8 mouse cellular contexts compared by ENCODE assay signal in the genomic region with DNA sequence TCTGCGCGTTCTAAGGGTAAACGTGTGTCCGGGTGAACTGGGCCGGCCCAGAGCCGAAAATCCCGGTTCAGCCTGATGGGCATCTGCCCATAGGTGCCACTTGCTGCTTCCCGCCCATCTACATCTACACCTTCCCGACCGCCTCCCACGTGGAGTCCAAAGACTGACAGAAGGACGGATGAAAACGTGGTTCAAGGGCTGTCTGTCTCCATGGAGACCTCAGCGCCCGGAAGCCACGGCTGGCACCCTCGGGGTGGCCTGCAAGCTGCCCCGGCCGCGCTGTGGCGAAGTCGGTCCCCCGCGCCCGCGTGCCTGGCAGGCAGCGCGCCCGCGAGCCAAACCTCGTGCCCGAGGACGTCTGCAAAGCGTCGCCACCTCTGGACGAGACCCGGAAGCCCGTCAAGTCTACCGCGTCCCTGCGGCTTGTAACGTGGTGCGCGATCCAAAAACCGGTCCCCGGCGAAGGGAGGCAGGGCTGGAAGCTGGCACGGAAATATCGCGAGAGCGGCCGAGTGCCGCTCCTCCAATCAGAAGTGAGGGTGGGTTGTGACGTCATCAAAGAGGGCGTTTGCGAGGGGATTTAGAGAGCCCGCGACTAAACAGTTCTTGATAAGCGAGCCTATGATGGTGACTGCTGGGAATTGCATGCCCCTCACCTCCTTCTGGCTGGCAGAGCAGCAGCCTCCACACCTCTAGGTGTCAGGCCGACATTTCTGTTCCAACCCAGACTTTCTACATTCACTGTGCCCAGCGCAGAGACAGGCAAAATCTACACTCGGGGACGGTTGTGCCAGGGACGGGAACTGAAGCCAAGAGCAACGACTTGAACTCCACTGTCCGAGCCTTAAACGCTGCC. TPM values are rescaled to one million over a fixed set of nuclear protein-coding genes. Genes with fewer than 3 reads are reported as not detected.
DNase-seq lines count a peak whose midpoint lies in the region; ATAC-seq and TF ChIP-seq lines count a peak whose summit lies in the region.

A gene (minus strand): TSS at position 453 of the 856 bp plus-strand sequence.

- no peaks in the 10 kb centered on the region for H3K27me3 ChIP-seq in E14TG2a.4 (ENCODE audit: insufficient read depth, low read length)
- H3K27me3 ChIP-seq in forebrain, embryonic 12.5 days: no peaks in the 10 kb centered on the region
- H3K27me3 ChIP-seq in heart, postnatal 0 days (ENCODE audit: control insufficient read depth, insufficient read depth, low read length): no peaks in the 10 kb centered on the region
- H3K27me3 ChIP-seq in liver, embryonic 16.5 days (ENCODE audit: control insufficient read depth, insufficient read depth, low read depth, low read length): no peaks in the 10 kb centered on the region
- H3K27me3 ChIP-seq in neural tube, embryonic 13.5 days: no peaks in the 10 kb centered on the region
- no peaks in the 10 kb centered on the region for H3K27me3 ChIP-seq in testis, adult 2 months (ENCODE audit: control insufficient read depth, insufficient read depth, low read length)

- peak within 1 kb of the TSS; percentile 77 for H3K4me2 ChIP-seq in forebrain, embryonic 12.5 days
- H3K4me2 ChIP-seq in heart, postnatal 0 days (ENCODE audit: low read depth, low read length): peak within 1 kb of the TSS; percentile 81
- H3K4me2 ChIP-seq in liver, embryonic 16.5 days (ENCODE audit: low read depth, low read length): peak within 1 kb of the TSS; percentile 93
- peak within 1 kb of the TSS; percentile 78 for H3K4me2 ChIP-seq in neural tube, embryonic 13.5 days

- peaks cover 11% of the 10 kb centered on the region for H3K36me3 ChIP-seq in E14TG2a.4 (ENCODE audit: insufficient read depth, low read length)
- peaks cover 8% of the 10 kb centered on the region for H3K36me3 ChIP-seq in forebrain, embryonic 12.5 days (replicated peaks)
- no peaks in the 10 kb centered on the region for H3K36me3 ChIP-seq in heart, postnatal 0 days (replicated peaks; ENCODE audit: control insufficient read depth, insufficient read depth, low read length)
- no peaks in the 10 kb centered on the region for H3K36me3 ChIP-seq in liver, embryonic 16.5 days (ENCODE audit: control insufficient read depth, insufficient read depth)
- peaks cover 6% of the 10 kb centered on the region for H3K36me3 ChIP-seq in neural tube, embryonic 13.5 days
- H3K36me3 ChIP-seq in testis, adult 2 months (ENCODE audit: control insufficient read depth, insufficient read depth, low read length): no peaks in the 10 kb centered on the region

- no peaks in the 10 kb centered on the region for H3K9me3 ChIP-seq in E14TG2a.4 (ENCODE audit: low read length)
- no peaks in the 10 kb centered on the region for H3K9me3 ChIP-seq in forebrain, embryonic 12.5 days
- H3K9me3 ChIP-seq in heart, postnatal 0 days (replicated peaks; ENCODE audit: control insufficient read depth, low read length): no peaks in the 10 kb centered on the region
- no peaks in the 10 kb centered on the region for H3K9me3 ChIP-seq in liver, embryonic 16.5 days (replicated peaks; ENCODE audit: control insufficient read depth, low read length)
- no peaks in the 10 kb centered on the region for H3K9me3 ChIP-seq in neural tube, embryonic 13.5 days

- peak; percentile 99 for ATAC-seq in forebrain, embryonic 12.5 days (ENCODE audit: low FRiP score)
- ATAC-seq in heart, postnatal 0 days (ENCODE audit: insufficient read depth, low read depth): peak; percentile 98
- ATAC-seq in liver, embryonic 16.5 days (ENCODE audit: low read depth): peak; percentile 97
- ATAC-seq in neural tube, embryonic 13.5 days (ENCODE audit: low read depth): peak; percentile 99

- TF ChIP-seq POLR2A in testis, adult 2 months (IDR thresholded peaks at IDR 0.05; ENCODE audit: control insufficient read depth, low read depth, low read length): peak; percentile 93

- DNase-seq in c-Kit-positive CD71-positive TER-119-positive erythroid progenitor cells, embryonic 14.5 days (ENCODE audit: low spot score): peak; percentile 99
- peak; percentile 98 for DNase-seq in heart, postnatal 0 days (ENCODE audit: low spot score)
- DNase-seq in kidney, postnatal 4 days: peak; percentile 98

- H3K4me1 ChIP-seq in E14TG2a.4 (replicated peaks; ENCODE audit: low read depth, low read length): peaks cover 26% of the 10 kb centered on the region
- peaks cover 21% of the 10 kb centered on the region for H3K4me1 ChIP-seq in forebrain, embryonic 12.5 days
- peaks cover 5% of the 10 kb centered on the region; the same call in 1 of the 2 replicates for H3K4me1 ChIP-seq in heart, postnatal 0 days (ENCODE audit: control insufficient read depth, insufficient read depth)
- peaks cover 9% of the 10 kb centered on the region for H3K4me1 ChIP-seq in liver, embryonic 16.5 days (ENCODE audit: control insufficient read depth, low read depth, low read length)
- H3K4me1 ChIP-seq in neural tube, embryonic 13.5 days (replicated peaks): peaks cover 18% of the 10 kb centered on the region
- H3K4me1 ChIP-seq in testis, adult 2 months (ENCODE audit: control insufficient read depth, insufficient read depth, low read length): no peaks in the 10 kb centered on the region

- peak; percentile 89 for TF ChIP-seq EP300 in heart, postnatal 0 days (IDR thresholded peaks at IDR 0.05; ENCODE audit: low read depth)

- no peak for TF ChIP-seq CTCF in E14TG2a.4 (conservative IDR thresholded peaks at IDR 0.05; ENCODE audit: low read length)
- TF ChIP-seq CTCF in heart, postnatal 0 days (IDR thresholded peaks at IDR 0.05; ENCODE audit: low read depth): peak; percentile 14; the same call in 1 of the 2 replicates
- no peak; the same call in 1 of the 2 replicates for TF ChIP-seq CTCF in testis, adult 2 months (IDR thresholded peaks at IDR 0.05; ENCODE audit: control insufficient read depth, insufficient read depth, insufficient replicate concordance, low read depth, low read length)

- peak within 1 kb of the TSS; percentile 87 for H3K27ac ChIP-seq in forebrain, embryonic 12.5 days
- H3K27ac ChIP-seq in heart, postnatal 0 days (ENCODE audit: low read depth): peak within 1 kb of the TSS; percentile 82
- H3K27ac ChIP-seq in liver, embryonic 16.5 days (ENCODE audit: low read length): peak within 1 kb of the TSS; percentile 74
- H3K27ac ChIP-seq in neural tube, embryonic 13.5 days (replicated peaks): peak within 1 kb of the TSS; percentile 87
- H3K27ac ChIP-seq in testis, adult 2 months (ENCODE audit: control insufficient read depth, insufficient read depth, low read depth, low read length): peak within 1 kb of the TSS; percentile 96

- H3K4me3 ChIP-seq in E14TG2a.4 (replicated peaks; ENCODE audit: low read length): peak within 1 kb of the TSS; percentile 97
- peak within 1 kb of the TSS; percentile 87 for H3K4me3 ChIP-seq in forebrain, embryonic 12.5 days (replicated peaks)
- peak within 1 kb of the TSS; percentile 72 for H3K4me3 ChIP-seq in heart, postnatal 0 days (ENCODE audit: low read depth, low read length)
- peak within 1 kb of the TSS; percentile 93 for H3K4me3 ChIP-seq in liver, embryonic 16.5 days (ENCODE audit: low read depth, low read length)
- peak within 1 kb of the TSS; percentile 89 for H3K4me3 ChIP-seq in neural tube, embryonic 13.5 days
- peak within 1 kb of the TSS; percentile 93 for H3K4me3 ChIP-seq in testis, adult 2 months (ENCODE audit: control insufficient read depth, low read depth, low read length)

- WGBS in forebrain, embryonic 12.5 days: under 1% methylated on average over 67 of the region's 67 CpGs
- under 1% methylated on average over 67 of the region's 67 CpGs for WGBS in heart, postnatal 0 days
- WGBS in liver, embryonic 16.5 days (ENCODE audit: insufficient replicate concordance): under 1% methylated on average over 67 of the region's 67 CpGs
- WGBS in neural tube, embryonic 13.5 days: under 1% methylated on average over 67 of the region's 67 CpGs

- peak within 1 kb of the TSS; percentile 78 for H3K9ac ChIP-seq in forebrain, embryonic 12.5 days
- peak within 1 kb of the TSS; percentile 82 for H3K9ac ChIP-seq in heart, postnatal 0 days (replicated peaks; ENCODE audit: low read depth, low read length)
- H3K9ac ChIP-seq in liver, embryonic 16.5 days (ENCODE audit: low read depth, low read length): peak within 1 kb of the TSS; percentile 85
- peak within 1 kb of the TSS; percentile 89 for H3K9ac ChIP-seq in neural tube, embryonic 13.5 days

RNA-seq across cellular contexts. Expression of the gene that starts here (rescaled TPM):
- polyA plus RNA-seq in forebrain, embryonic 12.5 days (2016; fragmentation: Nextera tagmentation; extraction: Ambion mirVana): 11.3 and 11.8 TPM in 2 replicates
- 12.6 and 20.3 TPM in 2 replicates for total RNA-seq in heart, postnatal 0 days (2014; rRNA removed; ENCODE audit: low replicate concordance)
- 2.3 and 2.4 TPM in 2 replicates for polyA plus RNA-seq in heart, postnatal 0 days (2015; fragmentation: Nextera tagmentation; extraction: Ambion mirVana)
- polyA plus RNA-seq in liver, embryonic 16.5 days (2015; fragmentation: Nextera tagmentation; extraction: Ambion mirVana): 2.0 and 2.2 TPM in 2 replicates
- polyA plus RNA-seq in neural tube, embryonic 13.5 days (2015; fragmentation: Nextera tagmentation; extraction: Ambion mirVana): 6.8 and 7.6 TPM in 2 replicates
- 15.4 and 15.8 TPM in 2 replicates for polyA plus RNA-seq in testis, adult 2 months (2012; rRNA removed)

Comparison
In these comparisons a context has a peak if more than half of its experiments do, and no peak if none do; other contexts are left out.
1. Peak in every context shown above with its lines: DNase-seq, ATAC-seq, H3K4me3 ChIP-seq and H3K27ac ChIP-seq.